Mouse (Mus musculus): ENCODE measurements at regions not wholly inside any gene's neighbourhood (a gene's known extent, or its start where the extent isn't known, plus 50 kb on each side); places are given as distances from the start of the nearest gene placed in this dataset.

- no peak for TF ChIP-seq CTCF (IDR thresholded peaks at IDR 0.05; ENCODE audit: borderline replicate concordance, extremely low read depth, insufficient read depth, insufficient read length)
- TF ChIP-seq POLR2A (IDR thresholded peaks at IDR 0.05; ENCODE audit: borderline replicate concordance, extremely low read depth, insufficient read depth, insufficient read length, poor library complexity, severe bottlenecking) = no peak
Observed at GRCm38 (mm10) chr13:15877606-15878005, 134.0 kb upstream of the Inhba start.

Measured in brain, embryonic 14.5 days (tissue).